Mouse (Mus musculus) megakaryocyte, embryonic 14.5 days (primary cell): Measurements from ENCODE around the gene Arglu1.

Source experiments
- FLI1 ChIP-seq: IDR thresholded peaks from 2 replicates; pipeline ENCODE4 v1.6.1; 2012; ENCODE audit warnings: low read length, inconsistent platforms, mixed read lengths
- GATA1 ChIP-seq: IDR thresholded peaks from 3 replicates; pipeline ENCODE4 v1.6.1; 2012; ENCODE audit warnings: mixed read lengths, low read length, inconsistent platforms, borderline replicate concordance

GRCm38 (mm10) chr8:8678236-8678635, 12.1 kb downstream of the Arglu1 start:
- no peak for TF ChIP-seq GATA1
- no peak for TF ChIP-seq FLI1
